Mouse (Mus musculus): Measurements from ENCODE around the gene Pgap3. TPM values are rescaled to one million over a fixed set of nuclear protein-coding genes. Genes with fewer than 3 reads are reported as not detected.

Pgap3 gene
- total RNA-seq, 1 experiment from 2014 or later, result 3.1 TPM

- no peak for ATAC-seq (ENCODE audit: extremely low read depth, insufficient number of reproducible peaks, low FRiP score, poor library complexity, severe bottlenecking)
Measured at GRCm38 (mm10) chr11:98341174-98341573, 59.1 kb downstream of the Pgap3 start.

DNA sequence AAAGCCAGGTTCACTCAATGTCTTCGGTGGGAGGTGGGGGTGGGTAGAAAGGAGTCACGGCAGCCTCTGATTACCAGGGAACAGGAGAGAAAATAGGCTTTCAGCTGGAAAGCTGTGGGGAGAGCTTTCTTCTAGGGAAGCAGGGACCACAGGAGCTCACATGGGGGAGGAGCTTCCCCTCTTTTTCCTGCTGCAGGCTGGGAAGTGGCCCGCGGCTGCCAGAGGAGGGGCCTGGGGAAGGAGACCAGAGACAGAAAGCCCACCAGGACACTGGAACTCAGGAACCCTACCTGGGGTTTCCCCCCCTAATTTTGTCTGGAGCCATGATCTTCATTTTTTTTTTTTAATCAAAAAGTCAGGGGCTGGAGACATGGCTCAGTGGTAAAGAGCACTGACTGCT is 59.7 kb downstream of the Pgap3 start:
- no peak for ATAC-seq (ENCODE audit: extremely low read depth, insufficient number of reproducible peaks, low FRiP score, poor library complexity, severe bottlenecking)

DNA sequence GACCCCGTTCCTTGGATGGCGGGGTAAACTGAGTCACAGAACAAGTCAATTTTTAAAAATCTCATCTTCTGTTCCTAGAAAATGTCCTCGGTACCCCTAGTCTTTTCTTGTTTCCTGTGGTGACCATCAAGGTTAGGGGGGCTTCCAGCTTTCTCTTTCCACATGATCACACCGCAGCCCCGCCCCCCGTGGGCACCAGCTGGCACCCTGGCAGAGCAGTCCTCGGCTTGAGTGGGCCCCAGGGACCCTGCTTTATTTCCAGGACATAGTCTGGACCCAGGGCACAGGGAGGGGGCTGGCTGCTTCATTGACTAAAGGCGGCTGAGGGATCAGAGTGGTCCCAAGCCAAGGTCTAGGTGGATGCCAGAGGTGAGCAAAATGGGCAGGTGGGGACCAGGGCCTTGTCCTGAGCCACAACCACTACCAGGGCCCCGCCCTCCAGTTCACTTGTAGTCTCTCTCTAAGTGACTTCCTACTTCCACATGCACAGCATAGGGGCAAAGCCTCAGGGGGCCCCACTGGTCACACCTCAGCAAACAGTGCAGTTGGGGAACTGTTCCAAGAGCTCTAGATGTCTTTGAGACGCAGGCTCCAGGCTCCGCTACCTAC is 60.5 kb downstream of the Pgap3 start:
- peak; percentile 45; the same call in 1 of the 2 replicates for ATAC-seq (ENCODE audit: extremely low read depth, insufficient number of reproducible peaks, low FRiP score, poor library complexity, severe bottlenecking)

DNA sequence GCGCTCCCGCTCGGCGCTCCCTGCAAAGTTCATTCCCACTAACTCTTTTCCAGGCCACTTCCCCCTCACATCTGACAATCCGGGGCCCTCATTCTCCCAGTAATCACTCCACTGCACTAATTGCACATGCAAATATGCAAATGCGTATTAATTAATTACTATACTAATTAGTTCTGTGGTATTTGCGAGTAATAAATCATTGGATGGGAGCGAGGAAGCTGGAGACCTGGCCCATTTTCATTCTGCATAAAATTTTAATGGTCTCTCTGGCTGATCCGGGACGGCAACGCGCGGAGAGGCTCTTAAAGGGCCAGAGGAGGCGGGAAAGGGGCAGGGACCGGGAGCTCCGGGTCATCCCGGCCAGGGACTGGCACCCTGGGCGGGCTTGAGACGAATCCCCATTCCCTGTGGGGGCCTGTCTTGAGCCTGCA is 61.2 kb downstream of the Pgap3 start:
- ATAC-seq (ENCODE audit: extremely low read depth, insufficient number of reproducible peaks, low FRiP score, poor library complexity, severe bottlenecking), result no peak

Other genes starting within 250 kb of the Pgap3 start
- gene Med1, start 207.2 kb downstream of the Pgap3 start, total RNA-seq (2017), result 52.8 and 56.1 TPM in 2 replicates
- 134 and 140 TPM in 2 replicates for gene Cdk12, start 197.4 kb downstream of the Pgap3 start, total RNA-seq (2017)
- gene Neurod2, start 70.8 kb downstream of the Pgap3 start, total RNA-seq (2017), result not detected in 2 replicates
- gene Ppp1r1b, start 52.1 kb downstream of the Pgap3 start, total RNA-seq (2017), result not detected in 2 replicates
- 36.2 and 47.1 TPM in 2 replicates for gene Stard3, start 42.1 kb downstream of the Pgap3 start, total RNA-seq (2017)
- not detected in 2 replicates for gene Tcap, start 16.7 kb downstream of the Pgap3 start, total RNA-seq (2017)
- not detected in 2 replicates for gene Pnmt, start 14.0 kb downstream of the Pgap3 start, total RNA-seq (2017)
- 0.23 TPM in 1 of 2 replicates, not detected in the other for gene Erbb2, start 12.0 kb upstream of the Pgap3 start, total RNA-seq (2017)
- gene Mien1, start 38.5 kb upstream of the Pgap3 start, total RNA-seq (2017), result 30.1 and 37.2 TPM in 2 replicates
- 0.98 and 1.7 TPM in 2 replicates for gene Grb7, start 45.9 kb upstream of the Pgap3 start, total RNA-seq (2017)
- 315 and 346 TPM in 2 replicates for gene Ikzf3, start 145.5 kb upstream of the Pgap3 start, total RNA-seq (2017)
- gene Zpbp2, start 150.6 kb upstream of the Pgap3 start, total RNA-seq (2017), result 2.4 and 7.5 TPM in 2 replicates
- gene Ormdl3, start 186.9 kb upstream of the Pgap3 start, total RNA-seq (2017), result 18.6 and 23.8 TPM in 2 replicates
- gene Lrrc3c, start 197.8 kb upstream of the Pgap3 start, total RNA-seq (2017), result not detected in 2 replicates
- not detected in 2 replicates for gene Gm12355, start 225.2 kb upstream of the Pgap3 start, total RNA-seq (2017)
- gene Gsdma3, start 225.9 kb upstream of the Pgap3 start, total RNA-seq (2017), result not detected in 2 replicates
- not detected in 2 replicates for gene Gsdma2, start 246.3 kb upstream of the Pgap3 start, total RNA-seq (2017)